Mouse (Mus musculus) layer of hippocampus, adult 11-12 months (tissue): ENCODE results near the gene Rab1a.
"Not testable (repeated sequence)": the region's sequence is repeated elsewhere in the genome, so short reads cannot be mapped to it uniquely, and the experiment has no call there.

Source experiments
- DNase-seq: peaks from one replicate; pipeline ENCODE4 v3.0.0; 2022; ENCODE audit warnings: low spot score

Rab1a gene

DNA sequence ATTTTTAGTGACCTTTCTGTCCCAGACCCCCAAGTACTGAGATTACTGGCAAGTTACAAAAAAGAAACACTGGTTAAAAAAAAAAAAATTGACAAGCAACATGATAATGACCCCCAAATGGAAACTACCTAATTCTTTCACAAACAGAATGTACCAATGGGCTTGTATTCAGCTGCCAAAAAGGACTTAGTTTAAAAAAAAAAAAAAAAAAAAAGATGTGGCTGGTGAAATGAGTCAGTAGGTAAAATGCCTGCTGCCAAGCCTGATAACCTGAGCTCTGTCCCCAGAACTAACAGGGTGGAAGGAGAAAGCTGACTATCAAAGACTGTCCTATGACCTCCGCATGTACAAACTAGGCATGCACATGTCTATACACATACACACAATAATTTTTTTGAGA lies 16.0 kb downstream of the Rab1a start:
- DNase-seq, result no peak

DNA sequence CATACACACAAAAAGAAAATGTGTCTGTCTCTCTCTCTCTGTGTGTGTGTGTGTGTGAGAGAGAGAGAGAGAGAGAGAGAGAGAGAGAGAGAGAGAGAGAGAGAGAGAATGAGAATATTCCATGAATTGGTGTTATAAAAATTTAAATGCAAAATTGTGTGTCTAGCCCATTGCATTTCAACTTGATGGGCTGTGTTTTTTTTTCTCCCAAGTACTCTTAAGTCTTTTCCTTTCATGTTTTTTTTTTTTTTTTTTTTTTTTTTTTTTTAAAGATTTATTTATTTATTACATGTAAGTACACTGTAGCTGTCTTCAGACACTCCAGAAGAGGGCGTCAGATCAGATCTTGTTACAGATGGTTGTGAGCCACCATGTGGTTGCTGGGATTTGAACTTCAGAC lies 20.4 kb downstream of the Rab1a start:
- DNase-seq, result not testable (repeated sequence)

DNA sequence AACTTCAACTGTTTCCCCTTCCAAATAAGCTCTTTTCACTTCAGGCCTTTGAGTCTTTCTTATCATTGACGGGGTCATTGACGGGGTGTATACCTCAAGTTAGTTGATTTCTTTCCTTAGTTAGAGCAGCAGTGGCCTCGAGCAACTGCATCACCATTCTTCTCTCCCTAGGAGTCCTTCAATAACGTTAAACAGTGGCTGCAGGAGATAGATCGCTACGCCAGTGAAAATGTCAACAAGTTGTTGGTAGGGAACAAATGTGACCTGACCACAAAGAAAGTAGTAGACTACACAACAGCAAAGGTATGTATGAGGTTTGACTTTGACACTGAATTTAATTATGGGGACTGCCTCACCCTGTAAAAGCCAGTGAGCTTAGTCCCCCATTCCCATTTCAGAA lies 23.0 kb downstream of the Rab1a start:
- no peak for DNase-seq

DNA sequence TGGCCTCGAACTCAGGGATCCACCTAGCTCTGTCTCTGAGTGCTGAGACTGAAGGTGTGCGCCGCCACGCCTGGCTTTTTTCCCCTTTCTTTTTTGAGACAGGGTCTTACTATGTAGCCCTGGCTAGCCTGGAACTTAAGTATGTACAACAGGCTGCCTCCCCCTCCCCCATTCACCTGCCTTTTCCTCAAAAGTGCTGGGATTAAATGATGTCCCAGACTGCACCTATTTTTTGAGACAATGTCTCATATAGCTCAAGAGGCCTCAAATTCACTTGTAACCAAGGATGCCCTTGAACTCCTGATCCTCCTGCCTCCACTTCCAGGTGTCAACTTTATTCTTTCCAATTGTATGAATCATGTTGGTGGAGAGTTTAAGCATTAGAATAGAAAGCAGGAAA lies 24.7 kb downstream of the Rab1a start:
- DNase-seq, result no peak

DNA sequence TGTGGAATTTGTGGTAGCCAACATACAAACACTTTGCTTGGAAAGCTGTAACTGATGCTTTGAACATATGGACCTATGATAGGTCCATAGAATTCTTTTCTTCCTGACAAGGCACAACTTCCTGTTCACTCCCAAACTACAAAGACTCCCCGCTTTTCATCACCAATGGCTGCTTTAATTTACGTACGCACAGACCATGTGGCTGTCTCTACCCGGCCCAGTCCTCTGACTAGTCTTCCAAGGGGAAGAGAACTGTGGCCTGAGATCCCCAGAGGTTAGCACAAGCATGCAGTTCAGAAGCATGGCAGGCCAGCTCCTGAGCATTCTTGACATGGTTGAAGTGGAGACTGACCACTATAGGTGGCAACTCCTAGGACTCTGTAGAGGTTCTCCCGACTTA lies 27.4 kb downstream of the Rab1a start:
- no peak for DNase-seq

DNA sequence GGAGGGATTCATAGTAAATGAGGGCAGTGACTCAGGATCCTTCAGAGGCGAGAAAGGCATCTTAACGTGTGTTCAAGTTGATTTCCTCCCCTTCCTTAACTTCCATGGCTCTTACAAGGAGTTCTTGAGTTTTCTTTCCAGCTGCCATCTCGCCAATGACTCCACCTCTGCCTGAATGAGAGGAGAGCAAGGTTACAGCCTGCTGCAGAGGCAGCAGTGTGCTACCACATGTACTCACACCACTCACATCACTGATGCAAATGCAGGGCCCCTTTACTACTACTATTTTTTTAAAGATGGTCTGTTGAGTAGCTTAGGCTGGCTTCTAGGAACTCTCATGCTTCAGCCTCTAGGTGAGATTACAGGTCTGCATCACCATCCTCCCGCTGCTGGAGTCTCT lies 28.1 kb downstream of the Rab1a start:
- no peak for DNase-seq

DNA sequence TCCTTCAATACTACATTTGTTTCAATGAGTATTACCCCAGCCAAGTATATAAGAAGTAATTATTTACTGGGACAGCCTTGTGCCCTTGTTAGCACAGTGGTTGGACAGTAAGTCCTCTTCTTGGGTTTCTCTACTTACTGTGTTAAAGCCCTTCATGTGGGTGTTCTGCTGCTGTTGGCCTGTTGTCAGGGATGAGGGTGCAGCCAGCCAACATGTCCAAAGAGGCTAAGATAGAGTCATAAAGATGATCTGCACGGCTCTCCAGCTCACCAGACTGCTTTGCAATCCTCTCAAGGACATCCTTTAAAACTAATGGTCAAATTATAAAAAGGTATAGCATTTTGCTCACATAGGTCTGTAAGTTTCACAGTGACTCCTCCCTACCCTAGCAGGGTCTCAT lies 29.1 kb downstream of the Rab1a start:
- DNase-seq, result no peak

DNA sequence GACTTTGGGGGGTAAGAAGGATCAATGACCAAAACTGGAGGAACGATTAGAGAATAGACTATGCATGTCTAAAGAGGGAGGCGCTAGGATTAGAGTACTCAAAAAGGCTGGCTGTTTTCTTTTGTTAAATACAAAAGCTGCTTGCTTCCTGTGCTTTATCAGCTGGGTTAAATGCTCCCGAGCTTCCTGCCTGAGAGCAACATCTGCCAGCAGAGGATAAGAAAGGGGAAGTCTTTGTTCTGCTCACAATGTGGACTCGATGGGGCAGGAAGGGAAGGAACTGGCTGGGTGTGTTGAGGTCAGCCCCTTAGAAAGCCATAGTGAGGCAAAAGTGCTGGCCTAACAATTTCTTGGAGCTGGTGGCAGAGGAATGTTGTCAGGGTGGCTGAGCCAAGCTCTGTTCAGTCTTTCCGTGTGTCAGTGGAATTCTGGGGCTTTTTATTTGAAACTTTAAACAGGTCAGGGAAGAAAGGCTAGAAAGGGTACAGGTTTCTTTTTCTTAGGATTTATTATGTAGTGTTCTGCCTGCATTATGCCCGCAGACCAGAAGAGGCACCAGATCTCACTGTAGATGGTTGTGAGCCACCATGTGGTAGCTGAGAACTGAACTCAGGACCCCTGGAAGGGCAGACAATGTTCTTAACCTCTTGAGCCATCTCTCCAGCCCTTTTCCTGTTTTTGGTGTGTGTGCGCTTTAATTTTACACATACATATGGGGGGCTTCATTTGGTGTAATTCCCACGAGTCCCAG lies 30.1 kb downstream of the Rab1a start:
- DNase-seq, result peak; percentile 50

DNA sequence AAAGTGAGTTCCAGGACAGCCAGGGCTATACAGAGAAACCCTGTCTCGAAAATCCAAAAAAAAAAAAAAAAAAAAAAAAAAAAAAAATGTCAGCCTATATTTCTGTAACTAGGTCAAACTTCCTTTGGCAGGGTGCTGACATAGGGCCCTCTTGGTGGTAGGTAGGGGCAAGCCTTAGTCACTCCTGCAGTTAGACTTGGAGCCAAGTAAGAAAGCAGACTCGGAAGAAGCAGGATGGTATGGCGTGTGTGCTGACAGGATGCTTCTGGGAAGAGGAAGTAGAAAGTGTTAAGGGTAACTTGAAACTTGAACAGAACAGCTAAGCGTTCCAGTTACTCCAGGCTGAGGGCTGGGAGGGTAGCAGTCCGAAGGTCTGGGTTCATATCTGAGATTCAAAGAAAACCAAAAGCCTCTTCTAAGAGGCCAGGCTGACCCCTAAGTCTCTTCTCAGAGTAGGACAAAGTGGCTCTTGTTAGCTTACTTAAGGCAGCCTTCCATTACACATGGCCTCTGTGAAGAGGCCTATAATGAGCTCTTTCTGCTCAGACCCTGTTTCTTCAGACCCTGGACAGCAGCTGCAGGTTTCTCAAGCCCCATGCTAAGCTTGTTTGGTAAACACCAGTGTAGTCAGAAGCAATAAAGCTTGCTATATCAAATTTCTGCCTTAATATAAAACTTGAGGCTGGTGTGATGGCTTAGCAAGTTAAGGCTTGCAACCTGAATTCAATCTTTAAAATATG lies 31.0 kb downstream of the Rab1a start:
- no peak for DNase-seq

DNA sequence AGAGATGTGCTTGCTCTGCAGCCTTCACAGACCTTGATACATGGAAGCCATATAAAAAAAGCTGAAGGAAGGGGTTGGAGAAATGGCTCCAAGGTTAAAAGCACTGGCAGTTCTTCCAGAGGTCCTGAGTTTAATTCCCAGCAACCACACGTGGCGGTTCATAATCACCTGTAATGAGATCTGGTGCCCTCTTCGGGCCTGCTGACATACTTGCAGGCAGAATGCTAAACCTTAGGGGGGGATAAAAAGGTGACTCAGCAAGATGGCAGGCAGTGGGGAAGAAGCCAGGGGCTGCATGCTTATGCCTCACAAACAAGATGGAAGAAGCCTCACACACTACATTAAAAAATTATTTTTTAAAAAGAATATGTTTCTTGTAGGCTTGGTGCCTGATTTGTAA lies 33.0 kb downstream of the Rab1a start:
- DNase-seq, result no peak

DNA sequence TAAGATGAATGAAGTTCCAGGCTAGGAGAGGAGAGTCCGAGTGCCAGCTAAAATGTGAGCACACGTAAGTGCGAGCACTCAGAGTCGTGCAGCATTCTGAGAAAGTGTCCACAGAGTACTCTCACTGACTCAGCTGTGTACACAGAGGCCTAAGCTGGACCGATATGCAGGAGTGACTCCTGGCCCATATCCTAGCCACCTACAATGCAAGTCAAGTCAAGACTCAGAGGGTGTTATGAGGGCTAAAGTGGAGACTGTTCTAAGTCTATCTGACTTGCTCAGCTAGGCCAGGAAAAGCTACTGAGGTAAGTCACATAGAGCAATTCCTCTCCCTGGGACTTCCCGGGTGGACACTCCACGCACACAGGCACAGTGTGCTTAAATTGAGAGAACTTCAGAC lies 35.8 kb downstream of the Rab1a start:
- no peak for DNase-seq

DNA sequence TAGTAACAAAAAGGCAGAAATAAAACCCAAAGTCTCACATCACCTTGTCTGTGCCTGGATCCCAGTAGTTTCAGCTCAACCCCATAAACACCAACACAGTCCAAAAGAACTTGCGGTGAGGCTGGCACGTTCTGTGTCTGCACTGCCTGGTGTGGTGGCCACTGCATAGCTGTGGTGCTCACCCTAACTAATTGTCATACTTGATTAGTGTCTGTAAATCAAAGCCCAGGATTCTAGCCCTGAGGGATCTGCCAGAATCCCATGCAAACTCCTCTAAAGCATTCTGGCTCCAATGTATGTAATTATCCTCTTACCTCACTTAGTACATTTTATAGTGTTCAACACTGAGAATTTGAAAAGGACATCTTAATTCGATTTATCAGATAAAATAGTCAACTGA lies 36.7 kb downstream of the Rab1a start:
- DNase-seq, result no peak

DNA sequence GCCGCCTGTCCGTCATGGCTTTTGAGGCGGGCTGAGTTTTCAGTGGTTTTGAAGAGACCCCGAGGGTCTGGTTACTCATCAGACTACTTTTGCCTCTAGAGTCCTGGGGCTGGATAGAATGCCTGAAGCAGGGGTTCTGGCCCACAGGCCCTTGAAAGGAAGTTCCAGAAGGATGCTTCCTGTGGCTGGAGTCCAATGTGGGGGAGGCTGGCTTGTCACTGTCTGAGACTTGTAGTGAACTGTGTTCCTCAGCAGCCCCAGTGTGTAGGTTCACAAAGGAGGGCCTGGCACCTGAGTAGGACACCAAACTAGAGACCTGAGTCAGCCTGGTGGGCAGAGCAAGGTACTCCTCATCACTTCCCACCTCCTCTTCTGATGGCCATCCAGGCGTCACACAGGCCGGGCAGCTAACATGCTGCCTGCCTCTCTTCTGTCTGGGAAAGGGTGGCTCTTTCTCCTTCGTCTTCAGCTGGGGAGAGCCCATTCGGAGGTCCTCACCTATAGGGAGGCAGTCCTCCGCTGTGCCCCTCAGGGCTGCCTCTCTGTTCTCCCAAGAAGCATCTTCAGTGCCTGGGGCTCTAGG lies 38.1 kb downstream of the Rab1a start:
- DNase-seq, result no peak

DNA sequence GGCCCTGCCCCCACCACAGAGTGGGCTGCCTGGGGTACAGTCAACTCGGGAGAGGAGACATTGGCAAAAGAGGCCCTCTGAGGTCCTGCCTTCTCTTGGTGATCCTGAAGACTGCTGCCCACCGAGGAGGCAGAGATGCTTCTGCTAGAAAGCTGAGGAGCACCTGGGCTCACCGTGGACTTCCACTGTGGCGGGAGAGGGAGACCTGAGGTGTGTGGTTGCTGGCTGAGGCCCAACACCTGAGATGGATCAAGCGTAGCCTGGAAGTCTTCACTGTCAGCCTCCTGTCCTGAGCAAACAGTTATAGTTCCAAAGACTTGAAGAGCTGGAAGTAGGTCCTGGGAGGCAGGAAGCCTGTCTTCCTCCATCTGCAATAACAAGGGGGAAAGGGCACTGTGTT lies 39.1 kb downstream of the Rab1a start:
- DNase-seq, result no peak

DNA sequence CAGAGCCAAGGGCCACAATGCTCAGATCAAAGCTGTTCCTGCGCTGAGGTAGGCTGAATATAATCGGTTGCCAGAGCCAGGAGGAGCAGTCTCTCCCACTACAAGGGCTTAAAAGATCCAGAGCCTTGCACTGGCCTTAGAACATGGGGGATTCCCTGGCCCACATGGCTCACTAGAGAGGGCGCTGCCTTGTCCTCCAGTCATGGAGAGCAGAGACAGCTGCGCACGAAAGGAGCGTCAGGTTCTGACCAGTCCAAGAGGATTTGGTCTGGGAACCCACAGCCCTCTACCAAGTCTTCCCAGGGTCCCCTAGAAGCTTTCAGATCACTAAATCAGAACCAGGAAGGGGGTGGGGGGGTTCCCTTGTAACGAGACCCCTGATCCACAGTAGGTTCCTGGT lies 40.1 kb downstream of the Rab1a start:
- no peak for DNase-seq

DNA sequence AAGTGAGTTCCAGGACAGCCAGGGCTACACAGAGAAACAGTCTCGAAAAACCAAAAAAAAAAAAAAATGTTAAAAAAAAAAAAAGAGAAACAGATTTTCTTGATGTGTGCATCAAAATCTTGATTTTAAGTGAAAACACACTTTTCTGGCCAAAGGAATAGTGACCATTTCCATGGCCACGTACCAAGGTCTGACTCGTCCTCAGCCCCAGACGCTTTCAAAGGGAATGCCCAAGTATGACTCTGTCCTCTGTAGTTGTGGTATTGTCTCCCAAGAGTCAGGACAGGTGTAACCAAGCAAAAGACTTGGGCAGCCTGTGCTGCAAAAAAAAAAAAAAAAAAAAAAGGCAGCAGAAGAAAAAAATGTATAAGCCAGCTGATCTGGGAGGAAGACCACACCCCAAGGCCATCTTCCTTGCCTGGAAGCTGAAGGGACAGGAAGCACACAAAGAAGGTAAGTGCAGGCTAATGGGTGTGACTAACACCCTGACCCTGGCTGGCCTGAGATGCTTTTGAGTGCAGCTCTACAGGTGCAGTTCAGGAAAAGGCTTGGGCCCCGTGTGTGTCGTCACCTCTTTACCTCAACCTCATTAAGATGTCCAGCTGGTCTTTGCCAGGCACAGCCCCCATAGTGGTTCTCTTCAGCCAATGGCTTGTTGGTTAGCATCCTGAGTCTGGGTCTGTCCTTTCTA lies 41.3 kb downstream of the Rab1a start:
- DNase-seq, result no peak

DNA sequence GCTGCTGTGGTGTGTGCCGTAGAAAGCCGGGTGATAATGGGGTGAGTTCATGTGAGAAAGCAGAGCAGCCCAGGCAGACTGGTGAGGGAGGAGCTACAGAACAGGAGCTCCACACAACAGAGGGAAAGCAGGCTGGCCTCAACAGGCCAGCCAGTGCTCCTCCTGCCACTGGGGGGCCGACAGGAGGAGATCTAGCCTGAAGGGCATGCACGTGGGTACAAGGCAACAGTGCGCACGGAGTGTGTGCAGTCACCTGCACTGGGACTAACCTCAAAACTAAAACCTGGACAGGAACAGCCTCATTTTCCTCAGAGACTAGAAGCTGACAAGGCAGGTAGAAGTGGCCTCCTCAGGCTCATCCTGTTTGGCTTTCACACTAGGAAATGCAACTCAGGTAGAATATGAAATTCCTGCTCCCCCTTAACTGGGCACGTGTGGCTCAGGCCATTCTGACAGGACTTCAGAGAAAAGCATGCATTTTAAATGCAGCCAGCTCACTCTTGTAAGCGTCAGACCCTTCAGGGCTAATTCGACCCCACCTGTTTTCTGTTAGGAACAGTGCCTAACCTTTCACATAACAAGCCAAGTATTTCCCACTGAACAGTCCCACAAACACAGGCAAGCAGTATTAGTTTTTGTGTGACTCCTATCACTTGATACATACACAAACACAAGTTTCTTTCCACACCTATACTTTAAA lies 42.1 kb downstream of the Rab1a start:
- no peak for DNase-seq

DNA sequence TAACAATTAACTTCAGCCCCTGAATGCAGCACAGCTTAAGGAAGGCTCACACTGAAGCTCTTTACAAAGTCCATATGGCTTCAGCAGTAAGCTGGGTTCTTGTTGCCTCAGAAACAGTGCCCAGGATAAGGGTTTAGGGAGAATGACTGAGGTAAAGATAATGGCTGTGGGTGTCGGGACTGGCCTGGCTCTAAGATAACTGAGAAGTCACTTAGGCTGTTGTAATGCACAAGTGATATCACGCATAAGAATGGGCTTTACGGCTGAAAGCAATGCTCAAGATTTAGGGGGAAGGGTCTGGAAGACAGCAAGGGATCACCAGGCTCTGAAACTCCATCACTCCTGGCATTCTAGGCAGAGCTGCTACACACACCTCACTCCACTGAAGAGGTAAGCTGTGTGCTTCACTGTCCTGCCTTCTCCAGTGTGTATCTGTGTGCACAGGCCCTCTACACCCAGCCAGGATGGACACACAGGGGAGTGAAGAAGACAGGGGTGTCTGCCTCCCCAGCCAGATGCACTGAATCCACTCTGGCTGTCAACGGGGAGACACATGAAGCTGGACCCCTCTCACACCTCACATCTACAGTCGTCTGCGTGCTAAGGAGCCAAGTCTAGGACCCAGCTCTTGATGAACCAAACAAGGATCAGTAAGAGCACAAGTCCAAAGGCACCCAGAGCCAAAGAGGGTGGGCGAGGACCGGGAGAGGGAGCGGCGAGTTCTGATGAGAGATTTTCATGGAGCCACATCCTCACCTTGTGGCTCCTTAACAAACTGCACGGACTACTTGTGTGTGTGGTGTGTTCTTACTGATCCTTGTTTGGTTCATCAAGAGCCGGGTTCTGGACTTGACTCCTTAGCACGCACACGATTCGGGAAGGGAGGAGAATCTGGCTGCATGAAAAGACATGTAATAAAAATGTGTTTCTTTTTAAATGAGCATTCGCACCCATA lies 43.4 kb downstream of the Rab1a start:
- DNase-seq, result no peak

DNA sequence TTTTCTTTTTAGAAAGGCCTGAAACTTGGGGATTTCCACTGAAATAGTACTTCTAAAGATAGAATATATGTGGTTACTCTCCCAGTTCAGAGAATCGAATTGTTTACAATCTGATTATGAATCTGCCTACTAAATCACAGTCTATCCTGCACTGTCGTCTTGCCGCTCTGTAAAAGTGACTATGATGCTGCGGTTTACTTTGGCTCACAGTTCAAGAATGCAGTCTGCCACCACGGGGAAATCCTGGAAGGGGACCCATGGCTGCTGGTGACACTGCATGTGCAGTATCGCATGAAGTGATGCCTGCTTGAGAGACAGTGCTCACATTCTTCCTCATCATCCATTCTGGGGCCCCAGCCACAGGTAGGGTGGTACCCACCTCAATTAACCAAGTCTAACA lies 44.1 kb downstream of the Rab1a start:
- no peak for DNase-seq

DNA sequence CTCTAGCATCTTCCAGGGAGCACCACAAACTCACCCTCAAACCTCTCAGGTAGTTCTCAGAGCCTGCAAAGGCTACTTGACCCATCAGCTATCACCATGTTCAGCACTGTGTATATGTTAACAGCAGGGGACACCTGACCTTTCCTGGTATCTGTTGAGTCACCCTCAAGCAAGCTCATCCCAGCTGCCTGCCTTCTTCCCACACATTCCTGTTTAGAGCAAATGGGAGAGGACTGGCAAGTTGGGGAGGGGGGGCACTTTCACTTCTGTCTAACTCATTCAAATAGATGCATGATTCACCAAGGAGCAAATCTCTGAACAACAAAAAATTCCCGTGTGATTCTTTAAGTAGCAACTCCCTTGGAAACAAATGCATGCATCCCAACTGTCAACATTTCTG lies 45.4 kb downstream of the Rab1a start:
- no peak for DNase-seq
